Mouse (Mus musculus) midbrain, embryonic 16.5 days (tissue): ENCODE data around the gene Cyp4a31. TPM values are rescaled to one million over a fixed set of nuclear protein-coding genes. Genes with fewer than 3 reads are reported as not detected.
"Not testable (repeated sequence)": the region's sequence is repeated elsewhere in the genome, so short reads cannot be mapped to it uniquely, and the experiment has no call there.

Experiments
- ATAC-seq: fragments of 200-750 bp; cut with Nextera tagmentation; 2 replicates; pipeline ENCODE4 v1.8.0; 2017; ENCODE audit warnings: moderate TSS enrichment
- H3K27ac ChIP-seq: fragments of 300-500 bp; sonication (generic); 2 replicates; pipeline ENCODE4 v1.5.1; 2014; ENCODE audit warnings: mild to moderate bottlenecking, low read length, mixed read lengths
- H3K27me3 ChIP-seq: fragments of 300-500 bp; sonication (generic); 2 replicates; pipeline ENCODE4 v1.6.1; 2014; ENCODE audit warnings: low read depth, low read length, mixed read lengths; ENCODE audit not compliant: control insufficient read depth, insufficient read depth
- H3K36me3 ChIP-seq: fragments of 300-500 bp; sonication (generic); 2 replicates; pipeline ENCODE4 v1.6.1; 2014; ENCODE audit warnings: mild to moderate bottlenecking, low read length, moderate library complexity, mixed read lengths; ENCODE audit not compliant: control insufficient read depth, insufficient read depth
- H3K4me1 ChIP-seq: fragments of 300-500 bp; sonication (generic); 2 replicates; pipeline ENCODE4 v1.6.1; 2014; ENCODE audit warnings: mild to moderate bottlenecking, low read length, mixed read lengths; ENCODE audit not compliant: control insufficient read depth, insufficient read depth
- H3K4me2 ChIP-seq: fragments of 300-500 bp; sonication (generic); 2 replicates; pipeline ENCODE4 v1.6.1; 2014; ENCODE audit warnings: mild to moderate bottlenecking, low read length, mixed read lengths
- H3K4me3 ChIP-seq: fragments of 300-500 bp; sonication (generic); 2 replicates; pipeline ENCODE4 v1.5.1; 2014; ENCODE audit warnings: low read depth, mild to moderate bottlenecking, low read length, moderate library complexity, mixed read lengths
- H3K9ac ChIP-seq: fragments of 300-500 bp; sonication (generic); 2 replicates; pipeline ENCODE4 v1.6.1; 2014; ENCODE audit warnings: low read depth, low read length, mixed read lengths
- H3K9me3 ChIP-seq: fragments of 300-500 bp; sonication (generic); replicated peaks from 2 replicates; pipeline ENCODE4 v1.6.1; 2014; ENCODE audit warnings: mild to moderate bottlenecking, low read length, mixed read lengths; ENCODE audit not compliant: control insufficient read depth, poor library complexity, severe bottlenecking
- WGBS: fragments of 180-500 bp; shearing (Covaris S2); extraction: QIAGEN DNeasy Blood & Tissue Kit; methylation state at CpG from one replicate; pipeline ENCODE4 v1.1.7; 2014; 5-methylcytosine and 5-hydroxymethylcytosine counted together
- polyA plus RNA-seq: library from polyadenylated mRNA; unstranded; fragments of >200 nt; fragmentation: Nextera tagmentation; extraction: Ambion mirVana; gene quantifications from 2 replicates; pipeline ENCODE4 v1.2.1, GENCODE M21; 2015

Gene Cyp4a31
- polyA plus RNA-seq, 1 experiment from 2014 or later, result not detected

DNA sequence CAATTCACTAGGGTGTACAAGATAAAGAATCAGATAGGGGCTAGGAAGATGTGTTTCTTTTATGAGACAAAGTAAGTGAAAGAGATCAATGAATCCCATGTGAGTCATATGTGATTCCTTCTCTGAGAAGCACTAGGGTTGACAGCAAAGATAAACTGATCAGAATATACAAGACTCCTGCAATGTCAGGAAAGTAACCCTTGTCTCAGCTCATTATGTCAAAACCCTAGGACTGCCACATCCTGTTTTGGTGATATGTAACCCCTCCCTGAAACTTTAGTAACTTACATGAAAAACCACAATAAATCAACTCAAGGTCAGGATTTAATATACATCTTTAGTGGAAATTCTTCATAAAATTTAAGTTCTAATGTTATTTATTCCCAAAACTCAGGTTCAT lies 50.6 kb downstream of the Cyp4a31 start:
- Histone ChIP-seq H3K4me2 (no peak overlapping the region), H3K9me3 (no peaks in the 10 kb centered on the region), H3K27ac (no peak overlapping the region), H3K4me3 (no peak overlapping the region), H3K36me3 (no peaks in the 10 kb centered on the region), H3K4me1 (no peaks in the 10 kb centered on the region), H3K27me3 (no peaks in the 10 kb centered on the region), H3K9ac (no peak overlapping the region)
- ATAC-seq, result no peak

DNA sequence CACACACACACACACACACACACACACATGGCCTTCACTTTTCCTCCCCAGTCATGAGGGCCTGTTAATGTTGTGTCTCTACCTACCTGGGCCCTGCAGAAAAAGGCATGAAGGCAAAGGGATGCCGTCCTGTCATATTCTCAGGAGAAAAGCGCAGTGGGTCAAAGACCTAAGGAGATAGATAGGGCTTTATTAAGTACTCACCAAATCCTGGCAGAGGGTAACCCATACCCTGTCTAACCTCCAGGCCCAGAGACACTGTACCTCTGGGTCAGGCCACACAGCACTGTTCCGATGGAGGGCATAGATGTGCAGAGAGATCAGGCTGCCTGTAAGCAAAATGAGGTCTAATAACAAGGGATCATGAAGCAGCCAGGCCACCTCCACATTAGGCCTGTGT lies 62.1 kb downstream of the Cyp4a31 start:
- H3K9me3 ChIP-seq, H3K4me2 ChIP-seq, H3K27ac ChIP-seq, H3K4me1 ChIP-seq, H3K27me3 ChIP-seq, H3K4me3 ChIP-seq, H3K36me3 ChIP-seq, ATAC-seq, H3K9ac ChIP-seq: not testable (repeated sequence)
- WGBS, result 97% methylated on average over 3 of the region's 3 CpGs

Other genes with a start within 250 kb of the Cyp4a31 start
- gene Cyp4a12b, start 152.0 kb upstream of the Cyp4a31 start, polyA plus RNA-seq, result not detected in 2 replicates
- gene Cyp4a30b, start 111.0 kb upstream of the Cyp4a31 start, polyA plus RNA-seq, result not detected in 2 replicates
- not detected in 2 replicates for gene Cyp4a14, start 67.5 kb upstream of the Cyp4a31 start, polyA plus RNA-seq
- not detected in 2 replicates for gene Cyp4a10, start 45.4 kb upstream of the Cyp4a31 start, polyA plus RNA-seq
- gene Cyp4a32, start 37.3 kb downstream of the Cyp4a31 start, polyA plus RNA-seq, result not detected in 2 replicates
- 0.80 and 1.2 TPM in 2 replicates for gene Cyp4b1, start 84.1 kb downstream of the Cyp4a31 start, polyA plus RNA-seq
- gene Efcab14, start 174.1 kb downstream of the Cyp4a31 start, polyA plus RNA-seq, result 17.3 and 17.6 TPM in 2 replicates
- gene Tex38, start 217.4 kb downstream of the Cyp4a31 start, polyA plus RNA-seq, result 0.46 and 0.72 TPM in 2 replicates
- 37.1 and 38.6 TPM in 2 replicates for gene Atpaf1, start 221.2 kb downstream of the Cyp4a31 start, polyA plus RNA-seq